Mouse (Mus musculus) liver, embryonic 13.5 days (tissue): ENCODE data around the gene Slc9a2. TPM values are rescaled to one million over a fixed set of nuclear protein-coding genes. Genes with fewer than 3 reads are reported as not detected.

Experiments
- ATAC-seq: fragments of 200-750 bp; cut with Nextera tagmentation; 2 replicates; pipeline ENCODE4 v1.8.0; 2017; ENCODE audit warnings: low read depth, mild to moderate bottlenecking, moderate number of reproducible peaks, moderate library complexity
- DNase-seq: peaks from one replicate; pipeline ENCODE4 v3.0.0; 2022
- H3K27ac ChIP-seq: fragments of 300-500 bp; sonication (generic); 2 replicates; pipeline ENCODE4 v1.5.1; 2015; ENCODE audit warnings: moderate library complexity, mild to moderate bottlenecking, inconsistent platforms
- H3K27me3 ChIP-seq: fragments of 300-500 bp; sonication (generic); 2 replicates; pipeline ENCODE4 v1.6.1; 2015; ENCODE audit warnings: mild to moderate bottlenecking, inconsistent platforms
- H3K36me3 ChIP-seq: fragments of 300-500 bp; sonication (generic); 2 replicates; pipeline ENCODE4 v1.6.1; 2015; ENCODE audit warnings: mild to moderate bottlenecking, inconsistent platforms
- H3K4me1 ChIP-seq: fragments of 300-500 bp; sonication (generic); replicated peaks from 2 replicates; pipeline ENCODE4 v1.6.1; 2015; ENCODE audit warnings: inconsistent platforms
- H3K4me2 ChIP-seq: fragments of 300-500 bp; sonication (generic); 2 replicates; pipeline ENCODE4 v1.6.1; 2015; ENCODE audit warnings: inconsistent platforms, mild to moderate bottlenecking, moderate library complexity
- H3K4me3 ChIP-seq: fragments of 300-500 bp; sonication (generic); replicated peaks from 2 replicates; pipeline ENCODE4 v1.5.1; 2015; ENCODE audit warnings: mild to moderate bottlenecking, inconsistent platforms
- H3K9ac ChIP-seq: fragments of 300-500 bp; sonication (generic); 2 replicates; pipeline ENCODE4 v1.6.1; 2015; ENCODE audit warnings: mild to moderate bottlenecking, inconsistent platforms
- H3K9me3 ChIP-seq: fragments of 300-500 bp; sonication (generic); replicated peaks from 2 replicates; pipeline ENCODE4 v1.6.1; 2016; ENCODE audit warnings: inconsistent platforms
- WGBS: fragments of 180-500 bp; shearing (Covaris S2); methylation state at CpG from one replicate; pipeline ENCODE4 v1.1.7; 2015; ENCODE audit not compliant: insufficient replicate concordance; 5-methylcytosine and 5-hydroxymethylcytosine counted together
- polyA plus RNA-seq: library from polyadenylated mRNA; unstranded; fragments of >200 nt; fragmentation: Nextera tagmentation; extraction: Ambion mirVana; gene quantifications from 2 replicates; pipeline ENCODE4 v1.2.1, GENCODE M21; 2015

The Slc9a2 gene
- polyA plus RNA-seq, 1 experiment from 2014 or later: not detected

- H3K4me2 ChIP-seq: no peak overlapping the region
- no peak overlapping the region for H3K27ac ChIP-seq
- no peaks in the 10 kb centered on the region for H3K36me3 ChIP-seq
- no peak for ATAC-seq
- no peaks in the 10 kb centered on the region for H3K27me3 ChIP-seq
- no peak overlapping the region for H3K9ac ChIP-seq
- no peak for DNase-seq
- no peak overlapping the region for H3K4me3 ChIP-seq
- H3K9me3 ChIP-seq: no peaks in the 10 kb centered on the region
- H3K4me1 ChIP-seq: peaks cover 18% of the 10 kb centered on the region
- 78% methylated on average over 6 of the region's 6 CpGs for WGBS
These were observed 108.6 kb downstream of the Slc9a2 start for GRCm38 (mm10) chr1:40788956-40789355.

- DNase-seq: no peak
- Histone ChIP-seq H3K27ac (no peak overlapping the region), H3K36me3 (no peaks in the 10 kb centered on the region), H3K4me3 (peak overlapping the region; percentile 74), H3K4me1 (peaks cover 18% of the 10 kb centered on the region), H3K27me3 (no peaks in the 10 kb centered on the region), H3K9me3 (no peaks in the 10 kb centered on the region), H3K4me2 (peak overlapping the region; percentile 77), H3K9ac (peak overlapping the region; percentile 74)
- ATAC-seq: no peak
- whole genome bisulfite sequencing: 50% methylated on average over 5 of the region's 5 CpGs
These were observed 109.4 kb downstream of the Slc9a2 start for GRCm38 (mm10) chr1:40789666-40790233.

GRCm38 (mm10) chr1:40790324-40791141 lies 110.2 kb downstream of the Slc9a2 start, which contains the start of gene Mfsd9:
Mfsd9 (minus strand) TSS chr1:40790687.
- H3K4me2 ChIP-seq: peak within 1 kb of the TSS; percentile 77
- peaks cover 18% of the 10 kb centered on the region for H3K4me1 ChIP-seq
- ATAC-seq (peak; percentile 91), DNase-seq (peak; percentile 86)
- no peaks in the 10 kb centered on the region for H3K9me3 ChIP-seq
- no peaks in the 10 kb centered on the region for H3K36me3 ChIP-seq
- 0 out of 2 replicates have a peak within 1 kb of the TSS, but pooled peaks have one; percentile 10 for H3K27ac ChIP-seq
- H3K27me3 ChIP-seq: no peaks in the 10 kb centered on the region
- peak within 1 kb of the TSS; percentile 74 for H3K9ac ChIP-seq
- 5% methylated on average over 38 of the region's 38 CpGs for WGBS
- H3K4me3 ChIP-seq: peak within 1 kb of the TSS; percentile 74

- WGBS: 79% methylated on average over 1 of the region's 1 CpGs
- Histone ChIP-seq H3K9ac (no peak overlapping the region), H3K4me1 (peaks cover 7% of the 10 kb centered on the region), H3K27me3 (no peaks in the 10 kb centered on the region), H3K27ac (no peak overlapping the region), H3K9me3 (no peaks in the 10 kb centered on the region), H3K36me3 (no peaks in the 10 kb centered on the region), H3K4me2 (no peak overlapping the region), H3K4me3 (no peak overlapping the region)
- no peak for ATAC-seq
- no peak for DNase-seq
These were observed 115.1 kb downstream of the Slc9a2 start for GRCm38 (mm10) chr1:40795508-40795907.

GRCm38 (mm10) chr1:40797348-40797747 lies 117.0 kb downstream of the Slc9a2 start:
- Histone ChIP-seq H3K4me2 (no peak overlapping the region), H3K4me3 (no peak overlapping the region), H3K36me3 (no peaks in the 10 kb centered on the region), H3K9me3 (no peaks in the 10 kb centered on the region), H3K9ac (no peak overlapping the region), H3K27me3 (no peaks in the 10 kb centered on the region), H3K4me1 (no peaks in the 10 kb centered on the region), H3K27ac (no peak overlapping the region)
- ATAC-seq (no peak; the same call in 1 of the 2 replicates), DNase-seq (peak; percentile 33)
- WGBS: 14% methylated on average over 5 of the region's 5 CpGs

GRCm38 (mm10) chr1:40799121-40799520 lies 118.7 kb downstream of the Slc9a2 start:
- no peaks in the 10 kb centered on the region for H3K4me1 ChIP-seq
- ATAC-seq (no peak), DNase-seq (no peak)
- H3K4me3 ChIP-seq: no peak overlapping the region
- no peaks in the 10 kb centered on the region for H3K27me3 ChIP-seq
- H3K27ac ChIP-seq: no peak overlapping the region
- no peaks in the 10 kb centered on the region for H3K9me3 ChIP-seq
- H3K9ac ChIP-seq: no peak overlapping the region
- no peaks in the 10 kb centered on the region for H3K36me3 ChIP-seq
- no peak overlapping the region for H3K4me2 ChIP-seq
- 74% methylated on average over 8 of the region's 8 CpGs for WGBS

- WGBS: 39% methylated on average over 5 of the region's 5 CpGs
- no peaks in the 10 kb centered on the region for H3K36me3 ChIP-seq
- no peaks in the 10 kb centered on the region for H3K4me1 ChIP-seq
- no peak overlapping the region for H3K4me3 ChIP-seq
- no peak overlapping the region for H3K27ac ChIP-seq
- no peaks in the 10 kb centered on the region for H3K9me3 ChIP-seq
- DNase-seq: no peak
- no peak for ATAC-seq
- H3K4me2 ChIP-seq: no peak overlapping the region
- H3K27me3 ChIP-seq: no peaks in the 10 kb centered on the region
- no peak overlapping the region for H3K9ac ChIP-seq
These were observed 120.5 kb downstream of the Slc9a2 start for GRCm38 (mm10) chr1:40800908-40801307.

- no peaks in the 10 kb centered on the region for H3K27me3 ChIP-seq
- H3K36me3 ChIP-seq: no peaks in the 10 kb centered on the region
- no peak overlapping the region for H3K27ac ChIP-seq
- no peaks in the 10 kb centered on the region for H3K4me1 ChIP-seq
- ATAC-seq (no peak), DNase-seq (no peak)
- H3K9me3 ChIP-seq: no peaks in the 10 kb centered on the region
- no peak overlapping the region for H3K4me2 ChIP-seq
- WGBS: 17% methylated on average over 3 of the region's 3 CpGs
- no peak overlapping the region for H3K9ac ChIP-seq
- H3K4me3 ChIP-seq: no peak overlapping the region
These were observed 122.4 kb downstream of the Slc9a2 start for GRCm38 (mm10) chr1:40802759-40803158.

GRCm38 (mm10) chr1:40804118-40804517 lies 123.7 kb downstream of the Slc9a2 start:
- Histone ChIP-seq H3K27me3 (no peaks in the 10 kb centered on the region), H3K9ac (no peak overlapping the region), H3K4me2 (no peak overlapping the region), H3K27ac (no peak overlapping the region), H3K9me3 (no peaks in the 10 kb centered on the region), H3K36me3 (no peaks in the 10 kb centered on the region), H3K4me1 (no peaks in the 10 kb centered on the region), H3K4me3 (no peak overlapping the region)
- ATAC-seq: no peak
- no peak for DNase-seq
- 84% methylated on average over 12 of the region's 12 CpGs for WGBS

GRCm38 (mm10) chr1:40805351-40805750 lies 125.0 kb downstream of the Slc9a2 start, which contains the start of gene Tmem182:
Tmem182 (plus strand) TSS chr1:40805601.
- Histone ChIP-seq H3K9me3 (no peaks in the 10 kb centered on the region), H3K9ac (no peak within 1 kb of the TSS), H3K4me1 (no peaks in the 10 kb centered on the region), H3K4me3 (no peak within 1 kb of the TSS), H3K4me2 (no peak within 1 kb of the TSS), H3K27ac (no peak within 1 kb of the TSS), H3K27me3 (no peaks in the 10 kb centered on the region), H3K36me3 (no peaks in the 10 kb centered on the region)
- 67% methylated on average over 9 of the region's 9 CpGs for WGBS
- DNase-seq: no peak
- ATAC-seq: no peak

GRCm38 (mm10) chr1:40805891-40806290 lies 125.5 kb downstream of the Slc9a2 start:
- 69% methylated on average over 11 of the region's 11 CpGs for WGBS
- Histone ChIP-seq H3K4me3 (no peak overlapping the region), H3K9ac (no peak overlapping the region), H3K27ac (no peak overlapping the region), H3K27me3 (no peaks in the 10 kb centered on the region), H3K4me1 (no peaks in the 10 kb centered on the region), H3K36me3 (no peaks in the 10 kb centered on the region), H3K9me3 (no peaks in the 10 kb centered on the region), H3K4me2 (no peak overlapping the region)
- no peak for ATAC-seq
- no peak for DNase-seq
